Mouse (Mus musculus) liver, embryonic 11.5 days (tissue): ENCODE measurements at regions not wholly inside any gene's neighbourhood (a gene's known extent, or its start where the extent isn't known, plus 50 kb on each side); places are given as distances from the start of the nearest gene placed in this dataset.

Experiments
- ATAC-seq: fragments of 200-750 bp; cut with Nextera tagmentation; replicated peaks from 2 replicates; pipeline ENCODE4 v1.8.0; 2017; ENCODE audit warnings: moderate number of reproducible peaks, mild to moderate bottlenecking, moderate TSS enrichment, moderate library complexity; ENCODE audit not compliant: low FRiP score
- DNase-seq: peaks from one replicate; pipeline ENCODE4 v3.0.0-alpha.2; 2017; ENCODE audit warnings: low spot score
- H3K27ac ChIP-seq: fragments of 300-500 bp; sonication (generic); 2 replicates; pipeline ENCODE4 v1.5.1; 2014; ENCODE audit warnings: mild to moderate bottlenecking, low read depth, low read length, control low read depth
- H3K27me3 ChIP-seq: fragments of 300-500 bp; sonication (generic); replicated peaks from 2 replicates; pipeline ENCODE4 v1.6.1; 2014; ENCODE audit warnings: low read length, mixed read lengths; ENCODE audit not compliant: control insufficient read depth, insufficient read depth
- H3K36me3 ChIP-seq: fragments of 300-500 bp; sonication (generic); 2 replicates; pipeline ENCODE4 v1.6.1; 2014; ENCODE audit warnings: mild to moderate bottlenecking, low read length, moderate library complexity, mixed read lengths; ENCODE audit not compliant: control insufficient read depth, insufficient read depth
- H3K4me1 ChIP-seq: fragments of 300-500 bp; sonication (generic); replicated peaks from 2 replicates; pipeline ENCODE4 v1.6.1; 2014; ENCODE audit warnings: low read length, mixed read lengths; ENCODE audit not compliant: control insufficient read depth, insufficient read depth
- H3K4me2 ChIP-seq: fragments of 300-500 bp; sonication (generic); 2 replicates; pipeline ENCODE4 v1.6.1; 2014; ENCODE audit warnings: mild to moderate bottlenecking, control low read depth, moderate library complexity
- H3K4me3 ChIP-seq: fragments of 300-500 bp; sonication (generic); 2 replicates; pipeline ENCODE4 v1.5.1; 2014; ENCODE audit warnings: low read depth, low read length, control low read depth
- H3K9ac ChIP-seq: fragments of 300-500 bp; sonication (generic); 2 replicates; pipeline ENCODE4 v1.6.1; 2014; ENCODE audit warnings: low read depth, low read length, control low read depth
- H3K9me3 ChIP-seq: fragments of 300-500 bp; sonication (generic); 2 replicates; pipeline ENCODE4 v1.6.1; 2016; ENCODE audit warnings: low read length, inconsistent platforms, mixed read lengths; ENCODE audit not compliant: control insufficient read depth
- WGBS: fragments of 180-500 bp; shearing (Covaris S2); extraction: QIAGEN DNeasy Blood & Tissue Kit; methylation state at CpG from one replicate; pipeline ENCODE4 v1.1.7; 2014; 5-methylcytosine and 5-hydroxymethylcytosine counted together

GRCm38 (mm10) chr7:36317466-36318212, 380.3 kb upstream of the Tshz3 start:
- H3K4me3 ChIP-seq: no peak overlapping the region
- H3K4me2 ChIP-seq: no peak overlapping the region
- DNase-seq: no peak
- no peak for ATAC-seq
- no peaks in the 10 kb centered on the region for H3K27me3 ChIP-seq
- no peak overlapping the region for H3K9ac ChIP-seq
- 36% methylated on average over 3 of the region's 3 CpGs for whole genome bisulfite sequencing
- no peaks in the 10 kb centered on the region for H3K9me3 ChIP-seq
- no peaks in the 10 kb centered on the region for H3K36me3 ChIP-seq
- H3K27ac ChIP-seq: no peak overlapping the region
- 0 out of 2 replicates have a peak, but pooled peaks cover 2% of the 10 kb centered on the region for H3K4me1 ChIP-seq

- H3K27me3 ChIP-seq: no peaks in the 10 kb centered on the region
- 77% methylated on average over 1 of the region's 1 CpGs for WGBS
- no peaks in the 10 kb centered on the region for H3K36me3 ChIP-seq
- ATAC-seq (no peak), DNase-seq (no peak)
- H3K4me1 ChIP-seq: 0 out of 2 replicates have a peak, but pooled peaks cover 2% of the 10 kb centered on the region
- H3K27ac ChIP-seq: no peak overlapping the region
- H3K9ac ChIP-seq: no peak overlapping the region
- no peak overlapping the region for H3K4me2 ChIP-seq
- H3K9me3 ChIP-seq: no peaks in the 10 kb centered on the region
- H3K4me3 ChIP-seq: no peak overlapping the region
Measured at GRCm38 (mm10) chr7:36313751-36314150, 384.2 kb upstream of the Tshz3 start.

GRCm38 (mm10) chr7:36309761-36310605, 387.9 kb upstream of the Tshz3 start:
- Histone ChIP-seq H3K4me1 (no peaks in the 10 kb centered on the region), H3K4me2 (no peak overlapping the region), H3K4me3 (no peak overlapping the region), H3K27me3 (no peaks in the 10 kb centered on the region), H3K9me3 (no peaks in the 10 kb centered on the region; the same call in 1 of the 2 replicates), H3K9ac (no peak overlapping the region), H3K27ac (no peak overlapping the region), H3K36me3 (no peaks in the 10 kb centered on the region)
- ATAC-seq: no peak
- no peak for DNase-seq
- WGBS: 85% methylated on average over 5 of the region's 5 CpGs

GRCm38 (mm10) chr7:36308726-36309125, 389.2 kb upstream of the Tshz3 start:
- whole genome bisulfite sequencing: 81% methylated on average over 9 of the region's 9 CpGs
- no peak overlapping the region for H3K4me3 ChIP-seq
- ATAC-seq: no peak
- no peaks in the 10 kb centered on the region; the same call in 1 of the 2 replicates for H3K9me3 ChIP-seq
- DNase-seq: no peak
- H3K9ac ChIP-seq: no peak overlapping the region
- no peaks in the 10 kb centered on the region for H3K36me3 ChIP-seq
- no peaks in the 10 kb centered on the region for H3K4me1 ChIP-seq
- H3K4me2 ChIP-seq: no peak overlapping the region
- no peaks in the 10 kb centered on the region for H3K27me3 ChIP-seq
- H3K27ac ChIP-seq: no peak overlapping the region

GRCm38 (mm10) chr7:36308106-36308620, 389.8 kb upstream of the Tshz3 start:
- Histone ChIP-seq H3K9me3 (no peaks in the 10 kb centered on the region; the same call in 1 of the 2 replicates), H3K9ac (no peak overlapping the region), H3K36me3 (no peaks in the 10 kb centered on the region), H3K27me3 (no peaks in the 10 kb centered on the region), H3K27ac (no peak overlapping the region), H3K4me3 (no peak overlapping the region), H3K4me1 (no peaks in the 10 kb centered on the region), H3K4me2 (no peak overlapping the region)
- DNase-seq (no peak), ATAC-seq (no peak)
- WGBS: 78% methylated on average over 10 of the region's 10 CpGs

GRCm38 (mm10) chr7:36277275-36277674, 420.6 kb upstream of the Tshz3 start:
- H3K4me2 ChIP-seq: no peak overlapping the region
- H3K4me3 ChIP-seq: no peak overlapping the region
- ATAC-seq: no peak
- H3K27me3 ChIP-seq: no peaks in the 10 kb centered on the region
- H3K9ac ChIP-seq: no peak overlapping the region
- H3K4me1 ChIP-seq: no peaks in the 10 kb centered on the region
- no peak for DNase-seq
- H3K27ac ChIP-seq: no peak overlapping the region
- H3K9me3 ChIP-seq: no peaks in the 10 kb centered on the region
- no peaks in the 10 kb centered on the region for H3K36me3 ChIP-seq

GRCm38 (mm10) chr7:36268966-36269365, 429.0 kb upstream of the Tshz3 start:
- H3K4me1 ChIP-seq: no peaks in the 10 kb centered on the region
- no peak overlapping the region for H3K4me2 ChIP-seq
- no peak overlapping the region for H3K27ac ChIP-seq
- no peaks in the 10 kb centered on the region for H3K27me3 ChIP-seq
- no peaks in the 10 kb centered on the region for H3K36me3 ChIP-seq
- WGBS: 59% methylated on average over 5 of the region's 5 CpGs
- H3K9me3 ChIP-seq: no peaks in the 10 kb centered on the region
- ATAC-seq (no peak), DNase-seq (no peak)
- no peak overlapping the region for H3K4me3 ChIP-seq
- no peak overlapping the region for H3K9ac ChIP-seq

GRCm38 (mm10) chr7:36265163-36265823, 432.6 kb upstream of the Tshz3 start:
- Histone ChIP-seq H3K27me3 (no peaks in the 10 kb centered on the region), H3K9ac (no peak overlapping the region), H3K9me3 (no peaks in the 10 kb centered on the region), H3K4me1 (no peaks in the 10 kb centered on the region), H3K4me3 (no peak overlapping the region), H3K27ac (no peak overlapping the region), H3K36me3 (no peaks in the 10 kb centered on the region), H3K4me2 (no peak overlapping the region)
- ATAC-seq: no peak
- no peak for DNase-seq
- WGBS: 69% methylated on average over 7 of the region's 7 CpGs
